12 mouse cellular contexts compared by ENCODE assay signal in genomic region chr17:47841521-47841920, GRCm38 (mm10). TPM values are rescaled to one million over a fixed set of nuclear protein-coding genes. Genes with fewer than 3 reads are reported as not detected.
DNase-seq lines count a peak whose midpoint lies in the region; ATAC-seq and TF ChIP-seq lines count a peak whose summit lies in the region.
"Had no signal": no experiment of that assay in that cellular context is flagged by ENCODE, and none has a peak within 500 bp of the region (broad histone marks: within the 10 kb centered on the region; RNA-seq: fewer than 3 reads in every experiment).

No protein-coding gene starts in this region.

- peak; percentile 61 for DNase-seq in adrenal gland, postnatal 14 days
- DNase-seq in adrenal gland, postnatal 25 days: no peak
- peak; percentile 87 for DNase-seq in liver, adult 2 months (ENCODE audit: extremely low read depth, low read depth, low spot score)

- no peaks in the 10 kb centered on the region for H3K9me3 ChIP-seq in liver, embryonic 12.5 days (replicated peaks)
- H3K9me3 ChIP-seq: forebrain, embryonic 15.5 days had no signal

- no peaks in the 10 kb centered on the region for H3K27me3 ChIP-seq in liver, adult 2 months (ENCODE audit: control insufficient read depth, insufficient read depth, low read length)
- peaks cover 12% of the 10 kb centered on the region for H3K27me3 ChIP-seq in liver, embryonic 12.5 days (replicated peaks)
- peaks cover 2% of the 10 kb centered on the region for H3K27me3 ChIP-seq in myocyte (ENCODE audit: control insufficient read depth, insufficient read depth, insufficient read length)

- H3K4me2 ChIP-seq in liver, embryonic 12.5 days: no peak overlapping the region
- peak overlapping the region; percentile 68 for H3K4me2 ChIP-seq in myocyte (ENCODE audit: low read depth)
- H3K4me2 ChIP-seq: forebrain, embryonic 15.5 days; hindbrain, embryonic 12.5 days had no signal

- H3K36me3 ChIP-seq in liver, adult 2 months (ENCODE audit: control insufficient read depth, insufficient read depth, low read length): no peaks in the 10 kb centered on the region
- no peaks in the 10 kb centered on the region for H3K36me3 ChIP-seq in liver, embryonic 12.5 days
- no peaks in the 10 kb centered on the region for H3K36me3 ChIP-seq in myocyte (ENCODE audit: control insufficient read depth, insufficient read depth)
- H3K36me3 ChIP-seq: embryonic facial prominence, embryonic 10.5 days; forebrain, embryonic 15.5 days; heart, embryonic 10.5 days; hindbrain, embryonic 12.5 days had no signal

- TF ChIP-seq POLR2A in liver, adult 2 months (IDR thresholded peaks at IDR 0.05; ENCODE audit: extremely low read depth, insufficient read depth, low read length): no peak
- TF ChIP-seq POLR2A in myocyte (IDR thresholded peaks at IDR 0.05; ENCODE audit: insufficient read length, low read depth): no peak

- no peaks in the 10 kb centered on the region for H3K79me2 ChIP-seq in liver, adult 2 months (ENCODE audit: control insufficient read depth, insufficient read depth, low read length)
- H3K79me2 ChIP-seq in myocyte (ENCODE audit: control insufficient read depth, insufficient read depth): no peaks in the 10 kb centered on the region

- peaks cover 4% of the 10 kb centered on the region; the same call in 1 of the 2 replicates for H3K4me1 ChIP-seq in liver, adult 2 months (ENCODE audit: control insufficient read depth, insufficient read depth, low read length)
- peaks cover 10% of the 10 kb centered on the region; the same call in 1 of the 2 replicates for H3K4me1 ChIP-seq in liver, embryonic 12.5 days
- H3K4me1 ChIP-seq: forebrain, embryonic 15.5 days; hindbrain, embryonic 12.5 days had no signal

- H3K9ac ChIP-seq in liver, adult 2 months (ENCODE audit: low read depth, low read length): no peak overlapping the region
- no peak overlapping the region for H3K9ac ChIP-seq in liver, embryonic 12.5 days
- H3K9ac ChIP-seq: forebrain, embryonic 15.5 days; hindbrain, embryonic 12.5 days had no signal

- WGBS in liver, adult 2 months: 42% methylated on average over 8 of the region's 8 CpGs
- WGBS in liver, embryonic 12.5 days (ENCODE audit: insufficient replicate concordance): 77% methylated on average over 8 of the region's 8 CpGs

- no peak overlapping the region for H3K4me3 ChIP-seq in liver, adult 2 months (ENCODE audit: insufficient read depth, low read depth, low read length)
- H3K4me3 ChIP-seq in liver, embryonic 12.5 days: no peak overlapping the region
- H3K4me3 ChIP-seq in myocyte: no peak overlapping the region
- H3K4me3 ChIP-seq: embryonic facial prominence, embryonic 10.5 days; forebrain, embryonic 15.5 days; heart, embryonic 10.5 days; hindbrain, embryonic 12.5 days had no signal

- no peak overlapping the region for H3ac ChIP-seq in myocyte (ENCODE audit: control insufficient read depth, insufficient read length)

- ATAC-seq in liver, embryonic 12.5 days: no peak
- ATAC-seq in frontal cortex, adult (ENCODE audit: low TSS enrichment): no peak
- ATAC-seq: forebrain, embryonic 15.5 days; hindbrain, embryonic 16.5 days; inflammation-experienced regulatory T-cells, adult 6 months had no signal

- H3K27ac ChIP-seq in liver, adult 2 months (replicated peaks; ENCODE audit: insufficient read depth, low read depth, low read length): no peak overlapping the region
- H3K27ac ChIP-seq in liver, embryonic 12.5 days: no peak overlapping the region
- H3K27ac ChIP-seq: embryonic facial prominence, embryonic 10.5 days; forebrain, embryonic 15.5 days; hindbrain, embryonic 12.5 days had no signal

- TF ChIP-seq CTCF in liver, adult 2 months (IDR thresholded peaks at IDR 0.05; ENCODE audit: low read depth, low read length): no peak

TF ChIP-seq in myocyte, 11 proteins besides CTCF, POLR2A, EP300 and RAD21:
- no peak for TF ChIP-seq MAX (IDR thresholded peaks at IDR 0.05; ENCODE audit: low read depth)
- TF ChIP-seq MYOG (IDR thresholded peaks at IDR 0.05; ENCODE audit: control insufficient read depth in 1 of 3, insufficient read depth in 1 of 3, insufficient read length in 2 of 3, low read depth in 2 of 3): peak in 1 of 3 experiments; percentile 26
TF ChIP-seq in myocyte: peak in this region for 1.

RNA-seq across cellular contexts. Expression of gene Mdfi, which starts 7.0 kb away (rescaled TPM):
- 3.9 and 4.3 TPM in 2 replicates for total RNA-seq in adrenal gland, postnatal 14 days (2021)
- total RNA-seq in adrenal gland, postnatal 25 days (2021): 2.4 TPM in 1 of 2 replicates, not detected in the other
- 0.65 and 0.67 TPM in 2 replicates for total RNA-seq in liver, adult 2 months (2014; rRNA removed)
- 1.8 and 2.9 TPM in 2 replicates for polyA plus RNA-seq in liver, adult 2 months (2012; rRNA removed)
- polyA plus RNA-seq in liver, embryonic 12.5 days (2016; fragmentation: Nextera tagmentation; extraction: Ambion mirVana): 2.8 and 3.5 TPM in 2 replicates
- polyA plus RNA-seq in myocyte (2012; fragmentation: generic; extraction: Trizol): 1.1 TPM
- polyA plus RNA-seq: inflammation-experienced regulatory T-cells, adult 6 months had no signal
